Mouse (Mus musculus) megakaryocyte, embryonic 14.5 days (primary cell): ENCODE results near the gene G3bp2.

ENCODE experiments used
- FLI1 ChIP-seq: IDR thresholded peaks from 2 replicates; pipeline ENCODE4 v1.6.1; 2012; ENCODE audit warnings: low read length, inconsistent platforms, mixed read lengths
- GATA1 ChIP-seq: IDR thresholded peaks from 3 replicates; pipeline ENCODE4 v1.6.1; 2012; ENCODE audit warnings: mixed read lengths, low read length, inconsistent platforms, borderline replicate concordance

DNA sequence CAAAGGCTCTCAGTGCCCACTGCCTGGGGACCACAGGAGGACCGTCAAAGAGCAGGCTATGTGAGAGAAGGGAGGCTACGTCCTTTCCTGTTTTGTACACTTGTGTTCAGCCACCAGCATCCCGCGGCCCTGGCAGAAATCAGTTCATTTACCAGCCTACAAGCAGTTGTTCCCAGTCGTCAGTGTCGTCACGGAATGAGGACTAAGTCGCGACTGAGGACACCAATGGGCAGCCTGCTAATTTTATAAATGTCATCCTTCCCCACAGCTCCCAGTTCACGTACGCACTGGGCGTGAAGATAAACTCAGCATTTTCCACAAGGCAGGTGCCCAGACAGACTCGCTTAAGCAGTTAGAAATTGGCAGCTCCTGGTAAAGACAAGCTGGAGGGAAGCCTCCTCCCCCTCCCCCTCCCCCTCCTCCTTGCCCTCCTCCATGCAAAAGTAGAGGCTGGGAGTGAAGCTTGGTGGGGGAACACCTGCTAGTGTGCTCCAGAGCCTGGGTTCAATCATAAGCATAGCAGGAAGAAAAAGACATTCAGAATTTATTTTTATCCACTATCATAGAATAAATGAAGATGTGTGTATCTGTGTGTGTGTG lies 20.4 kb upstream of the G3bp2 start:
- TF ChIP-seq GATA1, result no peak
- TF ChIP-seq FLI1, result no peak
